Mouse (Mus musculus) intestine, postnatal 0 days (tissue): ENCODE data around the gene Kmt2b. TPM values are rescaled to one million over a fixed set of nuclear protein-coding genes. Genes with fewer than 3 reads are reported as not detected.

Source experiments
- ATAC-seq: fragments of 200-750 bp; cut with Nextera tagmentation; 2 replicates; pipeline ENCODE4 v1.8.0; 2017; ENCODE audit warnings: mild to moderate bottlenecking, moderate TSS enrichment, moderate library complexity
- H3K27ac ChIP-seq: fragments of 300-500 bp; sonication (generic); 2 replicates; pipeline ENCODE4 v1.5.1; 2014; ENCODE audit warnings: mild to moderate bottlenecking, low read depth, low read length, moderate library complexity
- H3K27me3 ChIP-seq: fragments of 300-500 bp; sonication (generic); replicated peaks from 2 replicates; pipeline ENCODE4 v1.6.1; 2014; ENCODE audit warnings: low read length, mixed read lengths; ENCODE audit not compliant: control insufficient read depth, insufficient read depth
- H3K36me3 ChIP-seq: fragments of 300-500 bp; sonication (generic); 2 replicates; pipeline ENCODE4 v1.6.1; 2014; ENCODE audit warnings: mild to moderate bottlenecking, moderate library complexity; ENCODE audit not compliant: control insufficient read depth, insufficient read depth
- H3K4me1 ChIP-seq: fragments of 300-500 bp; sonication (generic); replicated peaks from 2 replicates; pipeline ENCODE4 v1.6.1; 2014; ENCODE audit warnings: antibody characterized with exemption, low read length, mixed read lengths; ENCODE audit not compliant: control insufficient read depth, insufficient read depth
- H3K4me2 ChIP-seq: fragments of 300-500 bp; sonication (generic); replicated peaks from 2 replicates; pipeline ENCODE4 v1.6.1; 2014; ENCODE audit warnings: low read depth, mild to moderate bottlenecking, moderate library complexity
- H3K4me3 ChIP-seq: fragments of 300-500 bp; sonication (generic); 2 replicates; pipeline ENCODE4 v1.5.1; 2014; ENCODE audit warnings: low read depth, low read length
- H3K9ac ChIP-seq: fragments of 300-500 bp; sonication (generic); 2 replicates; pipeline ENCODE4 v1.6.1; 2014; ENCODE audit warnings: mild to moderate bottlenecking, low read depth, low read length
- H3K9me3 ChIP-seq: fragments of 300-500 bp; sonication (generic); 2 replicates; pipeline ENCODE4 v1.6.1; 2016; ENCODE audit warnings: mixed run types; ENCODE audit not compliant: control insufficient read depth
- CTCF ChIP-seq: sonication (generic); IDR thresholded peaks from 2 replicates; pipeline ENCODE4 v1.5.1; 2016; ENCODE audit warnings: low read depth, mild to moderate bottlenecking, control low read depth, antibody characterized with exemption, moderate library complexity
- WGBS: fragments of 180-500 bp; shearing (Covaris S2); extraction: QIAGEN DNeasy Blood & Tissue Kit; methylation state at CpG from one replicate; pipeline ENCODE4 v1.1.7; 2014; 5-methylcytosine and 5-hydroxymethylcytosine counted together
- polyA plus RNA-seq: library from polyadenylated mRNA; unstranded; fragments of >200 nt; fragmentation: Nextera tagmentation; extraction: Ambion mirVana; gene quantifications from 2 replicates; pipeline ENCODE4 v1.2.1, GENCODE M21; 2015

Gene Kmt2b
- polyA plus RNA-seq, 1 experiment from 2014 or later, result 5.6 TPM

DNA sequence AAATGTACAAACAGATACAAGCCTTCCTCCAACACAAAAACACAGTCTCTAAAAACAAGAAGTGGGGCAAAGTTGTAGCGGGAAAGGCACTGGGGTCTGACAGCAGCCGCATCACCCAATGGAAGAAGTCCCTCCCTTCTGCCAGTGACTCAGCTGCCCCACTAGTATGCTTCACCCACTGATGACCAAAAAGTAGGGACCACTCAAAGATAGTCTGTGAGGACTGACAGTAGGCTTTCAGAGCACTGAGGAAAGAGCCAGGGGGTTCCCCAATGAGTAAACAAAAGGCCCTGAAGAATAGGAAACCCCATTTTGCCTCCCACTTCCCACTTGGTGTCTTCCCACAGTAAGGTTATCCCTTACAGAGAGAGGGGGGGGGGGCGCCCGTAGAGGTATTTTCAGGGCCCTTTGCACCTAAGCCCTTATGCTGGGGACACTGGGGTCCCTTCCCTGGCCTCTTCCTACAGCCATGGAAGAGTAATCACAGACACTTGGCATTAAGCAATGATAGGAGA lies 6.0 kb upstream of the Kmt2b start:
- H3K9ac ChIP-seq, result no peak overlapping the region
- no peak overlapping the region for H3K4me2 ChIP-seq
- H3K36me3 ChIP-seq, result no peaks in the 10 kb centered on the region
- no peak overlapping the region for H3K4me3 ChIP-seq
- H3K27me3 ChIP-seq, result no peaks in the 10 kb centered on the region
- 72% methylated on average over 4 of the region's 4 CpGs for WGBS
- no peak for TF ChIP-seq CTCF
- no peaks in the 10 kb centered on the region for H3K4me1 ChIP-seq
- no peaks in the 10 kb centered on the region for H3K9me3 ChIP-seq
- ATAC-seq, result no peak
- H3K27ac ChIP-seq, result no peak overlapping the region

DNA sequence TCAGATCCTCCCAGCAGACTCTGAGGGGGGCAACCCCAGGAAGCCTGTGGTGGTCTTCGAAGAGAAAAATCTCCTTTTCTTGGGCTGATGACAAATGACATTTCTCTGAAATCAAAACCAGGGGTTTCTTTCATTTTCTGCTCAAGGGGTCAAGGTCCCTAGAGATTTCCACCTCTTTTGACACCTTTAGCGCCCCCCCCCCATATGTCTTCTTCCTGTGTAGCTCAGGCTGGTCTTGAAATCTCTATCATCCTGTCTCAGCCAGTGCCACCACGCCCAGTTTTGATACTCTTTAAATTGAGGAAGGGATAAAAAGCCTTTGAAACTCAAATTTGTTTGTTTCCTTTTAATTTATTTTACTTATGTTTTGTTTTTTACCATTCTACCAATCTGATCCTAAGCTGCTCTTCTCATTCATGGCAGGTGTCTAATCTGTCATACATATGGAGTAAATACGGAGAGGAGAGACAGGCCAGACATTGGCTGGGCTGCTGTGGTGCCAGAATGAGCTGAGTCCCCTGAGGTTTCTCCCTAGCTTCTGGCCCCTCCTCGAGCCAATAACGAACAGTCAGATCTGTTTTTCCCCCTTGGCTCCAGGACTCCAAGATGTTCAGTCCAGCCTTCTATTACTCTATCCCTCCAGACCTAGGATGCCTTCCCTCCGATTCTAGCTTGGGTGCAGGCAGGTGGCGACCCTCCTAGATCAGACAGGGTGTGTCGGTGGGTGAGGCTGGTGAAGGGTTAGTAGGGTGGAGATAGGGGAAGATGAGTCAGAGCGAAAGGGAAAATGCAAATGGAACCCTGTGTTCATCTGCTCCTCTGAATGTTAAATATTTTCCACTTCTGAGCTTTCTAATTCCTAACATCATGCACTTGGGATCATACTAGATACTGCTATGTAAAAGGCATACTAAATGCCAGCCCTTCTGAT lies 5.3 kb upstream of the Kmt2b start:
- no peak for ATAC-seq
- no peak overlapping the region for H3K27ac ChIP-seq

DNA sequence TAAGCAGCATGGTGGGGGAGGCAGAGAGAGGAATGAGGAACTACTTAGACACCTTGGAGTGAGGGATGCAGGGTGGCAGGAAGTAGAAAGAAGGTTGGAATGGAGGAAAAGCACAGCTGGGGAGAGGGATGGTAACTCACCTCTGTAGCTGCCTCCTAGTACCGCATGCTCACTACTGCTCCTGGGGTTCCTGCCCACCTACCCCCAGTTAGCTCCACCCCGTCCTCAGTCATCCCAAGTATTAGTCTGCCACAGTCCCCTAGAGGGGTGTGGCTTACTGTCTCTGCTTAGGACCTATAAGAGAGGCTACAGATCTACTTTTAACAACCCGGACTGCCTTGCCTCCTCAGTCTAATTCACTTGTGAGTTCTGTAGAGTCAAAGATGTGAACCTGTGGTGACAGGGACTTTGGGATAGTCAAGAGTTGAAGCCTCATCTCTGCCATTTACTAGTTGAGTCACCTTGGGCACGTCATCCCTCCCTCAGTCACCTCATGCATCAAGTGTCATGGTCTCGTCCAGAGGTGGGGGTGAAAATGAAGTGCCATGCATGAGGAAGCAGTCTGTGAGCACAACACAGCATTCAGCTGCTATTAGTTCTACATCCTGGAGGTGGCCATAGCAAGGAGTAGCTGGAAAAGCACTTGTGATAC lies 4.4 kb upstream of the Kmt2b start:
- 58% methylated on average over 5 of the region's 5 CpGs for WGBS
- no peak overlapping the region for H3K4me3 ChIP-seq
- no peak overlapping the region for H3K27ac ChIP-seq
- no peaks in the 10 kb centered on the region for H3K9me3 ChIP-seq
- H3K4me2 ChIP-seq, result no peak overlapping the region
- no peaks in the 10 kb centered on the region for H3K27me3 ChIP-seq
- no peak for ATAC-seq
- no peak for TF ChIP-seq CTCF
- H3K4me1 ChIP-seq, result no peaks in the 10 kb centered on the region
- no peak overlapping the region for H3K9ac ChIP-seq
- no peaks in the 10 kb centered on the region for H3K36me3 ChIP-seq

More for the DNA sequence above, 5.3 kb upstream of the Kmt2b start:
- Histone ChIP-seq H3K27me3 (no peaks in the 10 kb centered on the region), H3K36me3 (no peaks in the 10 kb centered on the region), H3K9ac (no peak overlapping the region), H3K4me2 (no peak overlapping the region), H3K4me3 (no peak overlapping the region), H3K4me1 (no peaks in the 10 kb centered on the region), H3K9me3 (no peaks in the 10 kb centered on the region)
- no peak for TF ChIP-seq CTCF
- 63% methylated on average over 10 of the region's 10 CpGs for WGBS

DNA sequence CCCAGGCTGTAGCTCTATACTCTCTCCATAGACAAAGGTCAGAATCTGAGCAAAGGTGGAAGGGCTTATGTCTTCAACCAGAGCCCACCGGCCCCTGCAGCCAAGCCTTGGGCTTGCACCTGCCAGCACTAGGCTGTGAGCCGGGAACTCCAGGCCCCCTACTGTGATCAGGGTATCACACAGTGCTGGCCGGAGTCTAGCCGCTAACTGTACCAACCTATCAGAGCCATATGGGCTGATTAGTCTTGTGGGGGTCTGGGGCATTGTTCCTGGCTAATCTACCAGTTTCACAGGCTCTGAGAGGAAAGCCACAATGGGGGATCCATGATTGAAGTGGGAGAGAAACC lies 3.1 kb upstream of the Kmt2b start:
- Histone ChIP-seq H3K4me2 (no peak overlapping the region), H3K9ac (no peak overlapping the region), H3K9me3 (no peaks in the 10 kb centered on the region), H3K4me3 (no peak overlapping the region), H3K4me1 (no peaks in the 10 kb centered on the region), H3K27ac (no peak overlapping the region), H3K36me3 (peaks cover 2% of the 10 kb centered on the region; the same call in 1 of the 2 replicates), H3K27me3 (no peaks in the 10 kb centered on the region)
- no peak for TF ChIP-seq CTCF
- 75% methylated on average over 4 of the region's 4 CpGs for WGBS
- no peak for ATAC-seq

DNA sequence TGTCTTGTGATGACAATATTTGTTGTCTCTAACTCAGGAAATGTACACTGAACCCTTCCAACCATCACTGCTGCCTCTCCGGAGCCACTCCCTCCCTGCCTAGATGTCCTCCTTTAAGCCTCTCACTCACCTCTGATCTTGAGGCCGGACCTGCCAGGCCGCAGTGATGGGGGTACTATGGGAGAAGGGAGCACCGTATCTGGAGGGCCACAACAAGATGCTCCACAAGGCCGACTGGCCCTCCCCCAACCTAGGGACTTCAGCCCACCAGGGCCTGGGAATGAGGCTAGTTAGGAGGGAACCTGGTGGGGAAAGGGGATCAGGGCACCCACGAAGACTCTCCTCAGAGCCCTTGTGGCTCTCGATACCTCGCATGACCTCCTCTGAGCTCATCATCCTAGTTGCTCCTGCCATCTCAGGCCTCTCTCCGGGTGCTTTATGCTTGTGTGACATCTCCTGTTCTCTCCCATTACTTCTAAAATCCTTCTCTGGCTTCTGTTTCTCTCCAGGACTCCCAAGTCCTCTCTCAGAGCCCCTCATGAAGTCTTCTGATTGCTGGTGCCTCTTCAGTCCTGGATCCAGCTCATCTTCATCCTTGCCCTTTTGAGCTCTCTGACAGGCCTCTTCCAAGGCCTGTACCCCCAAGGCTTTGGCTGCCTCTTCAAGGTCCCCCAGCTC lies 2.5 kb upstream of the Kmt2b start:
- WGBS, result 82% methylated on average over 9 of the region's 9 CpGs
- no peak for TF ChIP-seq CTCF
- peak overlapping the region; percentile 67; the same call in 1 of the 2 replicates for H3K4me2 ChIP-seq
- no peak overlapping the region for H3K4me3 ChIP-seq
- peaks cover 7% of the 10 kb centered on the region for H3K36me3 ChIP-seq
- H3K9me3 ChIP-seq, result no peaks in the 10 kb centered on the region
- H3K27ac ChIP-seq, result no peak overlapping the region
- no peaks in the 10 kb centered on the region for H3K27me3 ChIP-seq
- no peaks in the 10 kb centered on the region for H3K4me1 ChIP-seq
- no peak for ATAC-seq
- H3K9ac ChIP-seq, result no peak overlapping the region
